Mouse (Mus musculus) heart, embryonic 11.5 days (tissue): ENCODE results near the gene Sat2. TPM values are rescaled to one million over a fixed set of nuclear protein-coding genes. Genes with fewer than 3 reads are reported as not detected.

Source experiments
- ATAC-seq: fragments of 200-750 bp; cut with Nextera tagmentation; replicated peaks from 2 replicates; pipeline ENCODE4 v1.8.0; 2017; ENCODE audit warnings: moderate library complexity; ENCODE audit not compliant: insufficient number of reproducible peaks, low FRiP score, low TSS enrichment
- H3K27ac ChIP-seq: fragments of 300-500 bp; sonication (generic); 2 replicates; pipeline ENCODE4 v1.5.1; 2014; ENCODE audit warnings: mild to moderate bottlenecking, low read depth, low read length
- H3K27me3 ChIP-seq: fragments of 300-500 bp; sonication (generic); 2 replicates; pipeline ENCODE4 v1.6.1; 2014; ENCODE audit warnings: mild to moderate bottlenecking, low read length, mixed read lengths; ENCODE audit not compliant: control insufficient read depth, insufficient read depth
- H3K36me3 ChIP-seq: fragments of 300-500 bp; sonication (generic); 2 replicates; pipeline ENCODE4 v1.6.1; 2014; ENCODE audit warnings: mild to moderate bottlenecking, low read length, moderate library complexity, mixed read lengths; ENCODE audit not compliant: control insufficient read depth, insufficient read depth
- H3K4me1 ChIP-seq: fragments of 300-500 bp; sonication (generic); 2 replicates; pipeline ENCODE4 v1.6.1; 2014; ENCODE audit warnings: low read length; ENCODE audit not compliant: control insufficient read depth, insufficient read depth
- H3K4me2 ChIP-seq: fragments of 300-500 bp; sonication (generic); 2 replicates; pipeline ENCODE4 v1.6.1; 2014; ENCODE audit warnings: mild to moderate bottlenecking, moderate library complexity
- H3K4me3 ChIP-seq: fragments of 300-500 bp; sonication (generic); 2 replicates; pipeline ENCODE4 v1.5.1; 2014; ENCODE audit warnings: low read depth, low read length
- H3K9ac ChIP-seq: fragments of 300-500 bp; sonication (generic); 2 replicates; pipeline ENCODE4 v1.6.1; 2014; ENCODE audit warnings: mild to moderate bottlenecking, low read depth, low read length, moderate library complexity
- H3K9me3 ChIP-seq: fragments of 300-500 bp; sonication (generic); replicated peaks from 2 replicates; pipeline ENCODE4 v1.6.1; 2016; ENCODE audit warnings: low read length; ENCODE audit not compliant: control insufficient read depth
- WGBS: fragments of 180-500 bp; shearing (Covaris S2); extraction: QIAGEN DNeasy Blood & Tissue Kit; methylation state at CpG from one replicate; pipeline ENCODE4 v1.1.7; 2014; ENCODE audit not compliant: insufficient replicate concordance; 5-methylcytosine and 5-hydroxymethylcytosine counted together
- polyA plus RNA-seq: library from polyadenylated mRNA; unstranded; fragments of >200 nt; fragmentation: Nextera tagmentation; extraction: Ambion mirVana; gene quantifications from 2 replicates; pipeline ENCODE4 v1.2.1, GENCODE M21; 2014

The Sat2 gene
- polyA plus RNA-seq, 1 experiment from 2014 or later = 15.2 TPM

GRCm38 (mm10) chr11:69656617-69657461, 35.0 kb downstream of the Sat2 start:
- Histone ChIP-seq H3K9me3 (no peaks in the 10 kb centered on the region), H3K4me1 (peaks cover 30% of the 10 kb centered on the region), H3K27me3 (no peaks in the 10 kb centered on the region), H3K27ac (no peak overlapping the region), H3K9ac (0 out of 2 replicates have a peak overlapping the region, but pooled peaks have one; percentile 6), H3K4me2 (no peak overlapping the region; the same call in 1 of the 2 replicates), H3K36me3 (peaks cover 35% of the 10 kb centered on the region), H3K4me3 (no peak overlapping the region)
- no peak for ATAC-seq
- 63% methylated on average over 10 of the region's 10 CpGs for WGBS

GRCm38 (mm10) chr11:69657462-69657881, 35.6 kb downstream of the Sat2 start:
- H3K4me3 ChIP-seq = no peak overlapping the region
- no peak for ATAC-seq
- peaks cover 30% of the 10 kb centered on the region for H3K4me1 ChIP-seq
- H3K36me3 ChIP-seq = peaks cover 30% of the 10 kb centered on the region
- whole genome bisulfite sequencing = 86% methylated on average over 15 of the region's 15 CpGs
- H3K9ac ChIP-seq = no peak overlapping the region
- no peaks in the 10 kb centered on the region for H3K27me3 ChIP-seq
- no peaks in the 10 kb centered on the region for H3K9me3 ChIP-seq
- no peak overlapping the region for H3K27ac ChIP-seq
- no peak overlapping the region for H3K4me2 ChIP-seq

- Histone ChIP-seq H3K36me3 (peaks cover 25% of the 10 kb centered on the region), H3K27me3 (no peaks in the 10 kb centered on the region), H3K4me3 (peak overlapping the region; percentile 56), H3K4me2 (peak overlapping the region; percentile 76), H3K4me1 (peaks cover 24% of the 10 kb centered on the region), H3K27ac (peak overlapping the region; percentile 97), H3K9me3 (no peaks in the 10 kb centered on the region), H3K9ac (peak overlapping the region; percentile 81)
- ATAC-seq = no peak
- WGBS = 69% methylated on average over 3 of the region's 3 CpGs
Measured at GRCm38 (mm10) chr11:69661221-69661881, 39.5 kb downstream of the Sat2 start.

- H3K27me3 ChIP-seq = no peaks in the 10 kb centered on the region
- peak within 1 kb of the TSS; percentile 97 for H3K27ac ChIP-seq
- ATAC-seq = peak; percentile 90
Measured at GRCm38 (mm10) chr11:69662213-69662966, 40.6 kb downstream of the Sat2 start, which contains the start of gene Mpdu1. Gene Mpdu1 (minus strand): TSS chr11:69662642.

GRCm38 (mm10) chr11:69662967-69663671, 41.3 kb downstream of the Sat2 start:
- H3K9me3 ChIP-seq = no peaks in the 10 kb centered on the region
- peaks cover 20% of the 10 kb centered on the region for H3K4me1 ChIP-seq
- H3K9ac ChIP-seq = peak overlapping the region; percentile 81
- 63% methylated on average over 13 of the region's 13 CpGs for WGBS
- peak overlapping the region; percentile 76 for H3K4me2 ChIP-seq
- H3K27me3 ChIP-seq = no peaks in the 10 kb centered on the region
- H3K27ac ChIP-seq = peak overlapping the region; percentile 97
- H3K36me3 ChIP-seq = peaks cover 21% of the 10 kb centered on the region
- peak overlapping the region; percentile 56 for H3K4me3 ChIP-seq
- no peak for ATAC-seq

More at GRCm38 (mm10) chr11:69662213-69662966, 40.6 kb downstream of the Sat2 start, which contains the start of gene Mpdu1:
- no peaks in the 10 kb centered on the region for H3K9me3 ChIP-seq
- peaks cover 19% of the 10 kb centered on the region; the same call in 1 of the 2 replicates for H3K36me3 ChIP-seq
- H3K4me2 ChIP-seq = peak within 1 kb of the TSS; percentile 76
- H3K9ac ChIP-seq = peak within 1 kb of the TSS; percentile 81
- peaks cover 20% of the 10 kb centered on the region for H3K4me1 ChIP-seq
- WGBS = under 1% methylated on average over 48 of the region's 48 CpGs
- peak within 1 kb of the TSS; percentile 56 for H3K4me3 ChIP-seq

GRCm38 (mm10) chr11:69663795-69664194, 42.0 kb downstream of the Sat2 start:
- Histone ChIP-seq H3K27ac (no peak overlapping the region; the same call in 1 of the 2 replicates), H3K4me2 (peak overlapping the region; percentile 76; the same call in 1 of the 2 replicates), H3K4me3 (0 out of 2 replicates have a peak overlapping the region, but pooled peaks have one; percentile 12), H3K9me3 (no peaks in the 10 kb centered on the region), H3K36me3 (peaks cover 21% of the 10 kb centered on the region), H3K27me3 (no peaks in the 10 kb centered on the region), H3K4me1 (peaks cover 20% of the 10 kb centered on the region), H3K9ac (no peak overlapping the region)
- ATAC-seq = no peak
- 85% methylated on average over 6 of the region's 6 CpGs for WGBS

- Histone ChIP-seq H3K9ac (no peak overlapping the region), H3K9me3 (no peaks in the 10 kb centered on the region), H3K27me3 (no peaks in the 10 kb centered on the region), H3K4me3 (no peak overlapping the region), H3K4me1 (peaks cover 20% of the 10 kb centered on the region), H3K4me2 (no peak overlapping the region), H3K27ac (no peak overlapping the region; the same call in 1 of the 2 replicates), H3K36me3 (peaks cover 31% of the 10 kb centered on the region)
- WGBS = 91% methylated on average over 7 of the region's 7 CpGs
- no peak for ATAC-seq
Measured at GRCm38 (mm10) chr11:69664841-69665240, 43.0 kb downstream of the Sat2 start.
